Mouse (Mus musculus) C2C12 (cell line): ENCODE results near the gene Cldn4. TPM values are rescaled to one million over a fixed set of nuclear protein-coding genes. Genes with fewer than 3 reads are reported as not detected.
"Not testable (repeated sequence)": the region's sequence is repeated elsewhere in the genome, so short reads cannot be mapped to it uniquely, and the experiment has no call there.

Experiments
- H3K27me3 ChIP-seq: one replicate; pipeline ENCODE4 v1.6.1; 2011; ENCODE audit not compliant: control insufficient read depth, insufficient read depth, insufficient read length
- H3K36me3 ChIP-seq: one replicate; pipeline ENCODE4 v1.6.1; 2011; ENCODE audit not compliant: control insufficient read depth, insufficient read depth
- H3K4me3 ChIP-seq: one replicate; pipeline ENCODE4 v1.5.1; 2011; ENCODE audit warnings: mild to moderate bottlenecking, control low read depth; ENCODE audit not compliant: poor library complexity, insufficient read depth, severe bottlenecking
- H3K79me2 ChIP-seq: one replicate; pipeline ENCODE4 v1.6.1; 2011; ENCODE audit not compliant: control insufficient read depth, insufficient read depth
- H3K79me3 ChIP-seq: one replicate; pipeline ENCODE4 v1.6.1; 2011; ENCODE audit warnings: low read depth, control low read depth
- H3ac ChIP-seq: one replicate; pipeline ENCODE3; 2011; ENCODE audit warnings: low read depth; ENCODE audit not compliant: control insufficient read depth, insufficient read length
- CEBPB ChIP-seq: IDR thresholded peaks from one replicate; pipeline ENCODE4 v1.6.1; 2011; ENCODE audit warnings: low read depth, mild to moderate bottlenecking, control low read depth, moderate library complexity
- CTCF ChIP-seq: IDR thresholded peaks from one replicate; pipeline ENCODE4 v1.5.1; 2011; ENCODE audit not compliant: control insufficient read depth, insufficient read depth, insufficient read length
- FOSL1 ChIP-seq: IDR thresholded peaks from one replicate; pipeline ENCODE4 v1.8.0; 2011; ENCODE audit warnings: mild to moderate bottlenecking, low read length; ENCODE audit not compliant: poor library complexity, insufficient read depth, severe bottlenecking
- MAX ChIP-seq: IDR thresholded peaks from one replicate; pipeline ENCODE4 v1.6.1; 2011; ENCODE audit warnings: mild to moderate bottlenecking, control low read depth
- MYOD1 ChIP-seq: IDR thresholded peaks from one replicate; pipeline ENCODE4 v1.6.1; 2011; ENCODE audit warnings: low read depth; ENCODE audit not compliant: control insufficient read depth, insufficient read length
- MYOG ChIP-seq: IDR thresholded peaks from one replicate; pipeline ENCODE4 v1.6.1; 2011; ENCODE audit not compliant: control insufficient read depth, insufficient read length; ENCODE audit errors: extremely low read depth
- USF1 ChIP-seq: IDR thresholded peaks from one replicate; pipeline ENCODE4 v1.6.1; 2011; ENCODE audit warnings: low read depth, mild to moderate bottlenecking, control low read depth, moderate library complexity
- polyA plus RNA-seq: library from polyadenylated mRNA; unstranded; fragments of >200 nt; fragmentation: generic; extraction: Trizol; gene quantifications from one replicate; pipeline ENCODE4 v1.2.1, GENCODE M21; 2012; ENCODE audit warnings: missing spikeins

Cldn4 gene
- polyA plus RNA-seq, 1 experiment, result 0.04 TPM

GRCm38 (mm10) chr5:134946063-134946856 lies 474 bp downstream of the Cldn4 start:
- no peaks in the 10 kb centered on the region for H3K27me3 ChIP-seq
- H3K79me3 ChIP-seq, result no peaks in the 10 kb centered on the region
- H3ac ChIP-seq, result no peak overlapping the region
- H3K36me3 ChIP-seq, result no peaks in the 10 kb centered on the region
- no peaks in the 10 kb centered on the region for H3K79me2 ChIP-seq
- no peak overlapping the region for H3K4me3 ChIP-seq
- no peak for TF ChIP-seq FOSL1
- no peak for TF ChIP-seq CTCF
- no peak for TF ChIP-seq MYOG
- no peak for TF ChIP-seq MYOD1
- TF ChIP-seq MAX, result no peak
- TF ChIP-seq USF1, result no peak
- TF ChIP-seq CEBPB, result no peak

GRCm38 (mm10) chr5:134945266-134945959 lies 1.3 kb downstream of the Cldn4 start:
- no peak overlapping the region for H3ac ChIP-seq
- no peaks in the 10 kb centered on the region for H3K79me2 ChIP-seq
- H3K36me3 ChIP-seq, result no peaks in the 10 kb centered on the region
- no peaks in the 10 kb centered on the region for H3K79me3 ChIP-seq
- no peaks in the 10 kb centered on the region for H3K27me3 ChIP-seq
- no peak overlapping the region for H3K4me3 ChIP-seq
- TF ChIP-seq CEBPB (no peak), MYOG (no peak)

- Histone ChIP-seq H3K4me3 (no peak overlapping the region), H3K27me3 (no peaks in the 10 kb centered on the region), H3K36me3 (no peaks in the 10 kb centered on the region), H3K79me2 (no peaks in the 10 kb centered on the region), H3K79me3 (no peaks in the 10 kb centered on the region), H3ac (no peak overlapping the region)
- TF ChIP-seq FOSL1, result no peak
- TF ChIP-seq MAX, result no peak
- TF ChIP-seq USF1, result no peak
- TF ChIP-seq MYOD1, result no peak
- TF ChIP-seq CEBPB, result no peak
- TF ChIP-seq MYOG, result no peak
- TF ChIP-seq CTCF, result no peak
Observed at GRCm38 (mm10) chr5:134944179-134944578, 2.6 kb downstream of the Cldn4 start.

GRCm38 (mm10) chr5:134942740-134943139 lies 4.0 kb downstream of the Cldn4 start:
- H3K4me3 ChIP-seq, result no peak overlapping the region
- no peaks in the 10 kb centered on the region for H3K27me3 ChIP-seq
- no peak for TF ChIP-seq USF1
- no peak for TF ChIP-seq FOSL1
- no peak for TF ChIP-seq MAX
- no peak for TF ChIP-seq CTCF
- no peak for TF ChIP-seq MYOG
- no peak for TF ChIP-seq CEBPB
- no peak for TF ChIP-seq MYOD1
- no peaks in the 10 kb centered on the region for H3K79me3 ChIP-seq
- no peaks in the 10 kb centered on the region for H3K79me2 ChIP-seq
- H3K36me3 ChIP-seq, result no peaks in the 10 kb centered on the region
- no peak overlapping the region for H3ac ChIP-seq

GRCm38 (mm10) chr5:134941472-134942209 lies 5.1 kb downstream of the Cldn4 start:
- Histone ChIP-seq H3K79me2 (no peaks in the 10 kb centered on the region), H3K27me3 (no peaks in the 10 kb centered on the region), H3K79me3 (no peaks in the 10 kb centered on the region), H3K4me3 (no peak overlapping the region), H3K36me3 (no peaks in the 10 kb centered on the region), H3ac (no peak overlapping the region)
- no peak for TF ChIP-seq MAX
- TF ChIP-seq CTCF, result no peak
- TF ChIP-seq USF1, result no peak
- TF ChIP-seq MYOD1, result peak; percentile 63

GRCm38 (mm10) chr5:134939554-134939953 lies 7.2 kb downstream of the Cldn4 start:
- not testable (repeated sequence) for H3K36me3 ChIP-seq, H3K79me2 ChIP-seq, H3K27me3 ChIP-seq, H3ac ChIP-seq, H3K79me3 ChIP-seq, H3K4me3 ChIP-seq
